Mouse (Mus musculus) T-helper 17 cell (primary cell): ENCODE data around the gene Bmpr1a.

ENCODE experiments used
- in situ Hi-C, 2 experiments: fragments of 300-600 bp; cut with MboI, MseI; formaldehyde crosslinking; loops; 1 replicate in 1 of 2; 2 replicates in 1 of 2; pipeline ENCODE4 v1.15.1; 2025; ENCODE audit warnings: high pct_unique_total_duplicates in 2 of 2

The Bmpr1a gene

GRCm38 (mm10) chr14:34398901-34399300 is 104.2 kb downstream of the Bmpr1a start:
- in situ Hi-C loops: loop anchor here (5.0 to 10.0 kb wide), 2 partner anchors 176 to 317 kb away; no protein-coding TSS in a partner anchor

- in situ Hi-C loops: loop anchor here (5.0 to 10.0 kb wide), 2 partner anchors 177 to 316 kb away; no protein-coding TSS in a partner anchor
Measured at GRCm38 (mm10) chr14:34397871-34398270, 105.3 kb downstream of the Bmpr1a start.

GRCm38 (mm10) chr14:34393295-34393694 is 109.8 kb downstream of the Bmpr1a start:
- in situ Hi-C loops: loop anchor here in 1 of 2 experiments (10.0 kb wide), 1 partner anchor 182 kb away; no protein-coding TSS in a partner anchor

- in situ Hi-C loops: no loop called here
Measured at GRCm38 (mm10) chr14:34382921-34383704, 120.0 kb downstream of the Bmpr1a start.

GRCm38 (mm10) chr14:34378560-34379331 is 124.4 kb downstream of the Bmpr1a start:
- in situ Hi-C loops: loop anchor here in 1 of 2 experiments (5.0 kb wide), 1 partner anchor 576 kb away; no protein-coding TSS in a partner anchor

GRCm38 (mm10) chr14:34377121-34377520 is 126.0 kb downstream of the Bmpr1a start:
- in situ Hi-C loops: loop anchor here in 1 of 2 experiments (5.0 kb wide), 1 partner anchor 575 kb away; no protein-coding TSS in a partner anchor

GRCm38 (mm10) chr14:34375941-34376340 is 127.2 kb downstream of the Bmpr1a start:
- in situ Hi-C loops: loop anchor here in 1 of 2 experiments (5.0 kb wide), 1 partner anchor 574 kb away; no protein-coding TSS in a partner anchor

- in situ Hi-C loops: loop anchor here in 1 of 2 experiments (5.0 kb wide), 1 partner anchor 573 kb away; no protein-coding TSS in a partner anchor
Measured at GRCm38 (mm10) chr14:34375415-34375904, 127.7 kb downstream of the Bmpr1a start, which contains the start of gene Mmrn2. TSS of gene Mmrn2 (plus strand) at chr14:34375465.

GRCm38 (mm10) chr14:34374577-34374976 is 128.6 kb downstream of the Bmpr1a start, which contains the start of gene Sncg:
TSS of gene Sncg (minus strand) at chr14:34374789.
- in situ Hi-C loops: loop anchor here in 1 of 2 experiments (25.0 kb wide), 1 partner anchor 287 kb away; the partner anchor contains the start of gene Anxa8

GRCm38 (mm10) chr14:34373581-34373980 is 129.6 kb downstream of the Bmpr1a start:
- in situ Hi-C loops: loop anchor here in 1 of 2 experiments (25.0 kb wide), 1 partner anchor 286 kb away; the partner anchor contains the start of gene Anxa8

- in situ Hi-C loops: loop anchor here in 1 of 2 experiments (25.0 kb wide), 1 partner anchor 285 kb away; the partner anchor contains the start of gene Anxa8
Measured at GRCm38 (mm10) chr14:34372646-34373045, 130.5 kb downstream of the Bmpr1a start.

- in situ Hi-C loops: loop anchor here in 1 of 2 experiments (25.0 kb wide), 1 partner anchor 284 kb away; the partner anchor contains the start of gene Anxa8
Measured at GRCm38 (mm10) chr14:34371763-34372162, 131.4 kb downstream of the Bmpr1a start.

- in situ Hi-C loops: loop anchor here in 1 of 2 experiments (25.0 kb wide), 1 partner anchor 284 kb away; the partner anchor contains the start of gene Anxa8
Measured at GRCm38 (mm10) chr14:34370921-34371320, 132.2 kb downstream of the Bmpr1a start.

GRCm38 (mm10) chr14:34370203-34370602 is 132.9 kb downstream of the Bmpr1a start:
- in situ Hi-C loops: loop anchor here in 1 of 2 experiments (25.0 kb wide), 1 partner anchor 283 kb away; the partner anchor contains the start of gene Anxa8

GRCm38 (mm10) chr14:34365147-34365507 is 138.0 kb downstream of the Bmpr1a start:
- in situ Hi-C loops: loop anchor here in 1 of 2 experiments (25.0 kb wide), 1 partner anchor 278 kb away; the partner anchor contains the start of gene Anxa8

- in situ Hi-C loops: loop anchor here in 1 of 2 experiments (25.0 kb wide), 1 partner anchor 277 kb away; the partner anchor contains the start of gene Anxa8
Measured at GRCm38 (mm10) chr14:34364254-34365146, 138.6 kb downstream of the Bmpr1a start.

- in situ Hi-C loops: loop anchor here in 1 of 2 experiments (25.0 kb wide), 1 partner anchor 276 kb away; the partner anchor contains the start of gene Anxa8
Measured at GRCm38 (mm10) chr14:34363490-34364253, 139.5 kb downstream of the Bmpr1a start.

GRCm38 (mm10) chr14:34362726-34363445 is 140.3 kb downstream of the Bmpr1a start:
- in situ Hi-C loops: loop anchor here in 1 of 2 experiments (25.0 kb wide), 1 partner anchor 276 kb away; the partner anchor contains the start of gene Anxa8
